Mouse (Mus musculus): Measurements from ENCODE around the gene Hist1h2bf.
"Not testable (repeated sequence)": the region's sequence is repeated elsewhere in the genome, so short reads cannot be mapped to it uniquely, and the experiment has no call there.

Gene Hist1h2bf

GRCm38 (mm10) chr13:23586940-23587225 lies 12.9 kb upstream of the Hist1h2bf start:
- no peak for DNase-seq (ENCODE audit: low spot score)

DNA sequence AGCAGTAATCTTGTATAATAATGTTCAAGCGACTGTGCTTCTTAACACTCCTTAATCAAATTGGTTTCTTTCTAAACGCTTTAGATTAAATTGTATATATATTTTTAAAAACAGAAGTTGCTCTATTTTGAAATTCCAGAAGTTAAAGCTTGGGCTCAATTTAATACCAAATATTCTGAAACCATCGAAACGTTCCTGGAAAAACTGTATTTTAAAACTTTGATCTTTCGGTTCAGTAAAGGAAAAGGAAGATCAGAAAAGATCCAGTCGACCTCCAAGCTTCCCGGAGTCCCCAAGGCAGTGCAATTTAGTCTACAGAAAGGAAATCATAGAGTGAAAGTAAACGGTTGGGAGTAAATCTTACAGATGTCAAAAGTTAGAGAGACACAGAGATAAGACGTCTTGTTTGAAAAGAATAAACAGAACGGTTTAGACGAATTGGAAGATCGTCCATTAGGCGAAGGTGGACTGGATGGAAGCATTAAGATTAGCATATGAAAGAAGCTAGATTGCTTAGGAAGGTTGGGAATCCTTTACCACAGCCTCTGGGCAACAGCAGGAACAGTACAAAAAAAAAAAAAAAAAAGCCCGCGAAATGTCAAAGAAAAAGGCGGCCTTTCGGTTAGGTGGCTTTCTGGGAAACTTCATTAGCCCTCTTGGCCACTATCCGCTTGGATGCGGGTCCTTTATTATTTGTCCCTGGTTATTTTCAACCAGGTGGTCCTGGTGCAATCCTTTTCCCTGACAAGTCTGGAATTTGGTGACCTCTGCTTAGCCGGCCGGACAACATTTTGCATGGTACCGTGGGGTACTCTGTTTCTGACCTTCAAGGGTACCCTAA lies 12.3 kb upstream of the Hist1h2bf start:
- DNase-seq (ENCODE audit: low spot score), result no peak

DNA sequence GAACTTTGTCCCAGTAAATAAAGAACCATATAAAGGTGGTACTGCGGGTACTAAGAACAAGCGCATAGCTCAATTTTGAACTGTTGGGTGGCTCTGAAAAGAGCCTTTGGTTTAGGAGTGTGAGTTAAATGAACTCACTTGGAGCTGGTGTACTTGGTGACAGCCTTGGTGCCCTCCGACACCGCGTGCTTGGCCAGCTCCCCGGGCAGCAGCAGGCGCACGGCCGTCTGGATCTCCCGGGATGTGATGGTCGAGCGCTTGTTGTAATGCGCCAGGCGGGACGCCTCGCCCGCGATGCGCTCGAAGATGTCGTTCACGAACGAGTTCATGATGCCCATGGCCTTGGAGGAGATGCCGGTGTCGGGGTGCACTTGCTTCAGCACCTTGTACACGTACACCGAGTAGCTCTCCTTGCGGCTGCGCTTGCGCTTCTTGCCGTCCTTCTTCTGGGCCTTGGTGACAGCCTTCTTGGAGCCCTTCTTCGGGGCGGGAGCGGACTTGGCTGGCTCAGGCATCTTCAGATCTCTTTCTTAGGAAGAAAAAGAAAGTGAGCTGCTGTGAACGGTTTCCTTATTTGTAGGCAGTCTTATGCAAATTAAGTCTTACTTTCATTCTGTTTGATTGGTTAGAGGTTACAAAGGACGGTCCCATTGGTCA lies 11.6 kb upstream of the Hist1h2bf start:
- DNase-seq (ENCODE audit: low spot score), result peak; percentile 87

DNA sequence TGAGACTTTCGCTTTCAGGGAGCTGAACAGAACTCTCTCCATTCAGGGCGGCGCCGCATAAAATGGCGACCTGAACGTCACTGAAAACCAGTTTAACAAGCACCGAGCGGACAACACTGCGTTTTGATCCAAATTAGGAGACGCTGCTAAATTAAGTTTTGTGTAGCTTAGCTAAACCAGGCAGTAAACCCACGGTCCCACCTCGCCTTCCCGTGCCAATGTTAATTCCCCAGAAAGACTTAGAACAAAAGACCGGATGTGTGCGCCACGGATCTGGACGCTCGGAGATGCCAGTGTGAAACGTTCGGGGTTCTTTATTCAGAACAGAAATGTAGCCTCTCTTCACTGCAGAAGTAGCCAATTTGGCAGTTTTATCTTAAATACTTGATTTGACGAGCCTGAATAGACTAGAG lies 11.0 kb upstream of the Hist1h2bf start:
- DNase-seq (ENCODE audit: low spot score), result no peak

GRCm38 (mm10) chr13:23584331-23584730 lies 10.3 kb upstream of the Hist1h2bf start:
- no peak for DNase-seq (ENCODE audit: low spot score)

DNA sequence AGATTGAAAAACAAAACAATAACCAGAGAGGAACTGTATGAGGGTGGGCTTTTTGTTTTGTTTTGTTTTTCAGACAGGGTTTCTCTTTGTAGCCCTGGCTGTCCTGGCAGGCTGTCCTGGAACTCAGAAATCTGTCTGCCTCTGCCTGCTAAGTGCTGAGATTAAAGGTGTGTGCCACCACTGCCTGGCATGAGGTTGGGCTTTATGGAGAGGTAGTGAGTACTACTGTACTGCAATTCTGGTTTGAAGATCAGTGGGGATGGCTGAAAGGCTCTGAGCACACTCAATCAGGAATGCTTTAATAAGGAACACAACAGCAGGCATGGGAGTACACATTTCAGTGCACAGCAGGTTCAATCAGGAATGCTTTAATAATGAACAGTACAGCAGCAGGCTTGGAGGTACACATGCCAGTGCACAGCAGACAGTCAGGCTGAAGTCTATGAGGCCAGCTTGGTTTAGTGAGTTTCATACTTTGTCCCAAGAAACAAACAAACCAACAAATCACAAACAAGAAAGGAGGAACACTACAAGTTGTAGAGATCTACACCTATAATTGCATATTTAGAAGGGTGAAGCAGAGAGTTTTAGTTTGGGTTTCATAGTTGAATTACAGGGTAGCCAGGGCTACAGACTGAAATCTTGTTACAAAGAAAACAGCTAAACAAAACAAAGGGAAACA lies 9.5 kb upstream of the Hist1h2bf start:
- no peak for DNase-seq (ENCODE audit: low spot score)

- DNase-seq (ENCODE audit: low spot score), result no peak
Measured at GRCm38 (mm10) chr13:23582219-23583056, 8.4 kb upstream of the Hist1h2bf start.

GRCm38 (mm10) chr13:23581408-23582218 lies 7.6 kb upstream of the Hist1h2bf start, which contains the start of gene Hist1h4d:
TSS of gene Hist1h4d (plus strand) at chr13:23581598.
- peak; percentile 99 for DNase-seq (ENCODE audit: low spot score)

DNA sequence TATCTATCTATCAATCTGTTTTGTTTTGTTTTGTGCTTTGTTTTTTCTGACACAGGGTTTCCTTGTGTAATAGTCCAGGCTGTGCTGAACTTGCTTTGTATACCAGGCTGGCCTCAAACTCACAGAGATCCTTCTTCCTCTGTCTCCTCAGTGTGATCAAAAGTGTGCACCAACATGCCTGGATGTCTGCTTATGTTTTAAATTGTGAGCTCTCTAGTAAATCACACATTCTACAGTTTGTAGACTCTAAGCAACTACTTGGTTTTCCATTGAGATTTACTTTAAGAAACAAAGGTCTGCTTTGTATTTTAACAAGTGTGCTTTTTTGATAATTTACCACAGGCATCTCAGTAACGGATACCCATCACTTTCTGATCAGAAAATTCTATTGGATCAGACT lies 3.8 kb upstream of the Hist1h2bf start:
- no peak for DNase-seq (ENCODE audit: low spot score)

GRCm38 (mm10) chr13:23576906-23577639 lies 3.1 kb upstream of the Hist1h2bf start:
- DNase-seq (ENCODE audit: low spot score), result no peak

GRCm38 (mm10) chr13:23576351-23576881 lies 2.4 kb upstream of the Hist1h2bf start:
- no peak for DNase-seq (ENCODE audit: low spot score)

DNA sequence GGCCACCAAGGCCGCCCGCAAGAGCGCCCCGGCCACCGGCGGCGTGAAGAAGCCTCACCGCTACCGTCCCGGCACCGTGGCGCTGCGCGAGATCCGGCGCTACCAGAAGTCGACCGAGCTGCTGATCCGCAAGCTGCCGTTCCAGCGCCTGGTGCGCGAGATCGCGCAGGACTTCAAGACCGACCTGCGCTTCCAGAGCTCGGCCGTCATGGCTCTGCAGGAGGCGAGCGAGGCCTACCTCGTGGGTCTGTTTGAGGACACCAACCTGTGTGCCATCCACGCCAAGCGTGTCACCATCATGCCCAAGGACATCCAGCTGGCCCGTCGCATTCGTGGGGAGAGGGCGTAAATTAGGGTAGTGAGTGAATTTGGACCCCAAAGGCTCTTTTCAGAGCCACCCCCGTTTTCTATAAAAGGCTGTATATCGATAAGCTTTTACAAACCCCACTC lies 1.9 kb upstream of the Hist1h2bf start:
- DNase-seq (ENCODE audit: low spot score), result not testable (repeated sequence)

DNA sequence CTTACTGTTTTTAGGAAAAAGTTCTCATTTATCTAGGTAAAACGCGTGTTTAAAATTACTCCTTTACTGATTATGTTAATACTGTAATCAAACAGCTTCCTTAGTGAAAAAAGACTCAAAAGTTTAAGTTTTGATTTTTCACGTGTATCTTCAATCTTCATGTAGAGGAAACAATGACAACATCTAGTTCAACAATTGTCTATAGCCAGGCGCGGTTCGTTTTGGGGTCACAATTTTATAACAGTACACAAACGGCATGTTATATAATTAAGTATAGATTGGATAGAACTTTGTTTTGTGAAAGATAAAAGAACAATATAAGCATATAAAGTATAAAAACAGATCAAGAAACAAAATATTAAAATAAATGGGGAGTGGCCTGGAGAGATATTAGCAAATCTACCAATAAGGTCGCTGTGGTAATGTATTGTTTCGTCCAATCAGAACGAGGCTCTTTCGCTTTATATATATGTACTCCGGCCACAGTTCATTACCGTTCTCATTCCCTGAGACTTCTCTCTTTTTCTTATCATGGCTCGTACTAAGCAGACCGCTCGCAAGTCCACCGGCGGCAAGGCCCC lies 1.4 kb upstream of the Hist1h2bf start, which contains the start of gene Hist1h3d:
Gene Hist1h3d (plus strand): TSS at position 493 of the 581 bp plus-strand sequence.
- no peak for DNase-seq (ENCODE audit: low spot score)

DNA sequence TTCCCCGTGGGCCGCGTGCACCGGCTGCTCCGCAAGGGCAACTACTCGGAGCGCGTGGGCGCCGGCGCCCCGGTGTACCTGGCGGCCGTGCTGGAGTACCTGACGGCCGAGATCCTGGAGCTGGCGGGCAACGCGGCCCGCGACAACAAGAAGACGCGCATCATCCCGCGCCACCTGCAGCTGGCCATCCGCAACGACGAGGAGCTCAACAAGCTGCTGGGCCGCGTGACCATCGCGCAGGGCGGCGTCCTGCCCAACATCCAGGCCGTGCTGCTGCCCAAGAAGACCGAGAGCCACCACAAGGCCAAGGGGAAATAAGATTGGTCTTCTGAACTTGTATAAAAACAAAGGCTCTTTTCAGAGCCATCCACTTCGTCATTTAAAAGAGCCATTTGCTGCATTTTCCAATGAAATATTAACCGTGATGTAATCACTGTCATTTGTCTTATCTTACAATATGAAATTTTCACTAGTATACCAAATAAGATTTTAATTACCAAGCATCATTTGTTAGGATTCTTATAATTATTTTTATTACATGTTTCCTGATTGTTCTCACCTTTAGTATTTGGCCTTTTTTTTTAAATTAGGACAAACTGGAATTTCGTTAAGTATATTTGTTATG lies 662 bp upstream of the Hist1h2bf start:
- not testable (repeated sequence) for DNase-seq (ENCODE audit: low spot score)

GRCm38 (mm10) chr13:23573034-23573897 lies 730 bp downstream of the Hist1h2bf start:
- not testable (repeated sequence) for DNase-seq (ENCODE audit: low spot score)

DNA sequence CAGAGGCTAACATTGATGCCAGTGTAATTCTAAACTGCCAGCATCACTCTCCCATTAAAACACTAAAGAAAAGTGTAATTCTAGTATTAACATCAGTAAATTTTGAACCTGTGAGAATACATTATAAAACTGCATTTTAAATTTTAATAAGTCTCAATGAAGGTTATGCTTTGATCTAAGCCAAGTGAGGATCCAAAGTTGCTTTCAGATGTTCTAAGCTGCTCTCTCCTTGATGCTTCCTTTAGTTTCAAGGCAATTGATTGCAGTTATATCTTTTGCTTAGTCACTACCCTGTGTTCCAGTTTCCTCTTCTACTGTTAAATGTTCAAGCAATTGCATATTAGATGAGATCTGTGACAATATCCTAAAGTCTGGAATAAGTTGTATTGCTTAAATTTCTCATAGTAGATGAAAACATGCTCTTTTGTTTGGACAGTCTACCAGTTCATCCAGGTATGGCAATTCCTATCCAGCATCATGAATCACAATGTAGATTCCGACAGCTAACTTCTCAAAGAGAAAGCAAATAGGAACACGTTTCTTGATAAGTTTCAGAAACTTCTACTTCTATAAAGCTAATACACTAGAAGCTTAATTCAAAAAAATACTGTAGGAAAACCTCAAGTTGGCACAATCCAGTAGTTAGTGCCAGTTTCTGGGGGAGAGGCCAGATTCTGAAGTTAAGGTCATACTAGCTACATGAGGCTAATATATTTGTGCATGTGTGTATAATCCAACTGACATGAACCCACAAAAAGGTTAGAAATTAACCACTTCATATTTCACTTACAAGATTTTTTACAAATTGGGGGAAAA lies 1.6 kb downstream of the Hist1h2bf start:
- DNase-seq (ENCODE audit: low spot score), result no peak

GRCm38 (mm10) chr13:23571504-23572217 lies 2.3 kb downstream of the Hist1h2bf start:
- not testable (repeated sequence) for DNase-seq (ENCODE audit: low spot score)
